Mouse (Mus musculus): ENCODE data around the gene Gng12. TPM values are rescaled to one million over a fixed set of nuclear protein-coding genes. Genes with fewer than 3 reads are reported as not detected.

Gene Gng12
- total RNA-seq, 2 experiments from 2014 or later: 67.2 to 69.9 TPM

DNA sequence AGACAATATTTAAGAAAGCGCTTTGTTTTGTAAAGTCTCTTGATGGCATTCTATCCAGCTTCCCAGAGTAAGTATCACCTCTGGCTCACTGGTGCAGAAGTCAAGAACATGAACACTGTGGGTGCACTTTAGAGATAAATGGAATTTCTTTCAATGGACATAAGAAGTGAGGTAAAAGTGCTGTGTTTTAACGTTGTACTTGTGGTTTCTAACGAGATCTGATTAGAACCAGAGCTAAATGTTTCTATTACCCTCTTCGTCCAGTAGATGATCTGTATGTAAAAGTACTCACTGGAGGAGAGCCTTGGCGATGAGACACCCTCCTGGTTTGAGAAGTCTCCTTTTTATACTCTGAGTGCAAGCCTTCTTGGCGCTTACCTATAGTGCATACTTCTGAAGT is 92.8 kb downstream of the Gng12 start:
- no peak for DNase-seq (ENCODE audit: low spot score in 2 of 2)

GRCm38 (mm10) chr6:66989518-66989917 is 93.3 kb downstream of the Gng12 start:
- DNase-seq (ENCODE audit: low spot score in 2 of 2): no peak

- no peak for DNase-seq (ENCODE audit: low spot score in 2 of 2)
Observed at GRCm38 (mm10) chr6:66992232-66992631, 96.0 kb downstream of the Gng12 start.

GRCm38 (mm10) chr6:66992786-66993185 is 96.6 kb downstream of the Gng12 start:
- DNase-seq (ENCODE audit: low spot score in 2 of 2): no peak

DNA sequence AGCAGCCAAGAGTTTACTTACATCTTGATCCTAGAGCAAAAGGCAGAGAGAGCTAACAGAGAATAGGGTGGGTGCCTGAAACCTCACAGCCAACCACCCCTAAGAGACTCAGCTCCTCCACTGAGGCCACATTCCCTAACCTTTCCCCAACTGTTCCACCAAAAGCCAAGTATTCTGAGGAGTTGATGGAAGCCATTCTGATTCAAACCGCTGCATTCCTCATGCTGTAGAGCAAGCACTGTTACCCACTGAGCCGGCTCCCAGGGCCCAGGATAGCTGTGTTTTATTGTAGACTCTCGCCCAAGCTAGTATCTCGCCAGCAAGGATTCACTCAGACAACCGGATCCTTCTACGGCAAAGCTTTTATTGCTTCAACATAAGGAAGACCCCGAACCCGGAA is 98.8 kb downstream of the Gng12 start:
- DNase-seq (ENCODE audit: low spot score in 2 of 2): no peak

- no peak for DNase-seq (ENCODE audit: low spot score in 2 of 2)
Observed at GRCm38 (mm10) chr6:66995825-66996224, 99.6 kb downstream of the Gng12 start.

DNA sequence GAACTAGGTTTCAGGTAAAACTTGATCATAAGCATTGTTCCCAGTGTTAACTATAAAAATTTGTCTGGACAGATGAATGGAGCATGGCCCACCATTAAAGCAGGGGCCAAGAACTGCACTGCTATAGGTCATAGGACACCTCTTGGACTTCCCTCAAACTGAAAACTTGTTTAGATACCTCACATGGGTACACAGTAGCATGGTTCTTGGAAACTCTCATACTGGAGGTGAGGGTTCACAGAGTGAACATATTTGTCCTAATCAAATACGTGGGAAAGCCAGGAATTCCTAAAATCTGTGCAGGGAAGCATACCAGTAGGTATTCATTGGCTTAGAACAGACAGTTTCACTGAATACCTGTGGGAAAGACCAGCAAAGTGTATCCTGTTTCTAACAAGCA is 100.1 kb downstream of the Gng12 start:
- DNase-seq (ENCODE audit: low spot score in 2 of 2): no peak

DNA sequence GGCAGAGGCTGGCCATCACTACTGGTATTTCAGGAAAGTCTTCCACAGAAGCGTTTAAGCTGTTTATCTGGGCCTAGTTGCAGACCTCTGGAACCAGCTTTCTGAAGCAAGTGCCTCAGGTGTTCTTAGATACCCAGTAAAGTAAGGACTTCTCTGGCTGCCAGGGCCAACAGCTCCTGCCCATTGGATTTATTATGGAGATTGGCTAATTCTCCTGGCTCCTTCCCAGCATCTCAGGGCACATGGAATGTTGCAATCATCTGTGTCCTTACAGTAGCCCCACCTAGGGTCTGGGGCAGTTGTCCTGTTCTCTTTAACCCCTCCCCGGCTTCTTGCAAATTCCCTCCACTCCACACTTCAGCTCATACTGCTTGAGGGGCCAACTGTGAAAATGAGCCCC is 102.4 kb downstream of the Gng12 start:
- no peak for DNase-seq (ENCODE audit: low spot score in 2 of 2)

- no peak for DNase-seq (ENCODE audit: low spot score in 2 of 2)
Observed at GRCm38 (mm10) chr6:66999800-67000199, 103.6 kb downstream of the Gng12 start.

- no peak for DNase-seq (ENCODE audit: low spot score in 2 of 2)
Observed at GRCm38 (mm10) chr6:67009888-67010287, 113.7 kb downstream of the Gng12 start.

GRCm38 (mm10) chr6:67010370-67011216 is 114.4 kb downstream of the Gng12 start:
- DNase-seq (ENCODE audit: low spot score in 2 of 2): no peak

DNA sequence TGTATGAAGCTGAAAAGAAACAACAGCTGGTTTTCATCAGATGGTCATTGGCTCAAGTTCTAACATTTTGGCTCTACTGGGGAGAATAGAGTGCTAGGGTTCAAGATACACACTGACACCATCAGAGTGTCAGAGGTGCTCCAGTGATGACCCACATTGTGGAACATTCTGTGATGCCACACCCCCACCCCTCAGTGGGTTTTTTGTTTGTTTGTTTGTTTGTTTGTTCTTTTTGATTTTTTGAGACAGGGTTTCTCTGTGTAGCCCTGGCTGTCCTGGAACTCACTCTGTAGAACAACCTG is 115.0 kb downstream of the Gng12 start:
- no peak for DNase-seq (ENCODE audit: low spot score in 2 of 2)

GRCm38 (mm10) chr6:67013293-67013948 is 117.2 kb downstream of the Gng12 start:
- no peak for DNase-seq (ENCODE audit: low spot score in 2 of 2)

DNA sequence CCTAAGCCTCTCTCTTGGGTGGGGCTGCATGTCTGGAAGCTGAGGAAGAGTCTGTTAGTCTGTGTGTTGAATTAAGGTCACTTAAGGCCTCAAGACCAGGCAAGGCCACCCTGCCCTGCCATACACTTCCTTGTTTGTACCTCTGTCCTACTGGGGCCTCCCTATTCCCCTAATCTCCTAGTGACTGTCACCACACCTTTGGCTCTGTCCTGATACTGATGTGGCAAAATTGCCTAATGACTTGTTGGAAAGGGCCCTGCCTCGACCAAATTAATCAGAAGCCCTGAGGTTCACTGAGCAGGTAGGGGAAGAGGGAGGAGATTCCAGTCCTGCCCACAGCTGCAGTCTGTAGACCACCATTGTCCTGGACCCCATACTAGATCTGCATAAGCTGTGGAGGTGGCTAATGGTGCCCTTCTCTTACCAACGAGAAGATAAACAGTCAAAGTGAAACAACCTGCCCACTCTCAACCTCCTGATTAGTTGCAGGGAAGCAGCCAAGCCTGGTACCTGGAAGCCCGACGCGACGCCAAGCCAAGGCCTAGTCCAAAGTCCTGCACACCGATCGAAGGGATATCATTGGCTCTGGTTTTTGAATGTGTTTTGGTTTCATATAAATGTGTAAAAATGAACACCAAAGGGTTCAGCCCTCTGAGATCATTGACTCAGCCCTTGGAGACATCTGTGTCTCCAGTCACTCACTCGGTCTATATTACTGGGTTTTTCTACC is 117.9 kb downstream of the Gng12 start:
- DNase-seq (ENCODE audit: low spot score in 2 of 2): no peak

DNA sequence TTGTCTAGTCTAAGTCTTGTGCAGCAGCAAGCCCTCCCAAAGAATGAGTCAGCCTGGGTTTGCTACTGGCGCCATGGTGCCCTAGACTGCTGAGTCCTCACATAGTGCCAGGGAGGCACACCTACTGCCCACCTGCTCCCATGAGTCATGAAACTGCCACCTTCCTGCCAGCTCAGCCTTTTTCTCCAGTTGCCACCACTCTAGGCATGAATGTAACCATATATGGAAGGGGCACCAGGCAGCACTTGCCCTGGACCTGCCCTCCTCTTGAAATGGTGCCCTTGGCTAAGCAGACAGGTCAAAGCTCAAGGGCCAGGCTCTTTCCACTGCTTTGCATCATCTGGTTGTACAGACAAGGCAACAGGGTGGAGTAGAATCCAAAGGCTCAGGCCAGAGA is 118.5 kb downstream of the Gng12 start:
- DNase-seq (ENCODE audit: low spot score in 2 of 2): no peak

DNA sequence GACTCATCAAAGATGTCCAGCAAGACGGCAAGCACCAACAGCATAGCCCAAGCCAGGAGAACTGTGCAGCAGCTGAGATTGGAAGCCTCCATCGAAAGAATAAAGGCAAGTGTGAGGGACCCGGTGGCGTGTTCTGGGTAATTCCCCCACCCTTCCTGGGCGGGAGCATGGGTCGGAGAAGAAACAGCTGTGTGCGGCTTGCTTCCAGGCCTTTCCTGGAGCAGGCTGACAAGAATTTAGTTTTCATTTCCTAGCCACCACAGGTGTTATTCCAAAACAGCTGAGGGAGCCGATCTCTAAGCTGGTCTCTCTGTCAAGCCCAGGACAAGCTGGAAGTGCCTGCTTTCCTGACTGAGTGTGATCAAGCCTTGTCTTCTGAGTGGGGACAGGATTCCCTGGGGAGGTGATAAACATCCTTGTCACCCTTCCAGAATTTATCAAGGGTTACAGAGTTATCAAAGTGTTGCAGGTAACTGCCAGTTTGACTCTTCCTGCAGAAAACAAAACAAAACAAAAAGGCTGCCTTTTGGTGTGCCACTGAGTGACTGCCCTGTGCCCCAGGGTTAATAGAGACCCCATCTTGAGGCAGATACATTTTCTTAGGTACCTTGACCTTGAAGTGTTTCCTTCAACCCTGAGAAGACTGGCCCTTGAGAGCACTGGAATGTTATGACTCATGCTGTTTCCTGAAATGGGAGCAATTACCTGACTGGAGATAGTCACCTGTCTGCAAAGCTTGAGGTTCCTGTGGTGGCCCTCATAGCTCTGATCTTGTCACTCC is 119.7 kb downstream of the Gng12 start:
- no peak for DNase-seq (ENCODE audit: low spot score in 2 of 2)

GRCm38 (mm10) chr6:67016520-67017111 is 120.4 kb downstream of the Gng12 start:
- DNase-seq (ENCODE audit: low spot score in 2 of 2): no peak

DNA sequence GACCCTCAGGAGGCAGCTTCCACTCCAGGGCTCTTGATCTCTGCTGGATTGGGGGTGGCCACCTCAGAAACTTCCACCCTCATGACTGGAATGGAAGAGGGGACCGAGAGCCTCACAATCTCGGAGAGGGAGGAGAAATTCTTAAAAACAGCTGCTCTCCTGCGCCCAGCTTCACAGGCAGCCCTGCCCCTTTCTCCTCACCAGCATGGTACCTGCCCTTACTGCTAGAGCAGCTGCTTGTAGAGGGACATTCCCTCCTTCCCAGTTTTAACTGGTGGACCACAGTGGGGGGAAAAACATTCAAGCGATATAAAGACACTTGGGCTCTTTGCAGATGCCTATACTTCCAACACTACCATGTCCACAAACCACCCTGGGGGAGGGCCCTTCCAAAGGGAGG is 122.2 kb downstream of the Gng12 start:
- DNase-seq (ENCODE audit: low spot score in 2 of 2): no peak

DNA sequence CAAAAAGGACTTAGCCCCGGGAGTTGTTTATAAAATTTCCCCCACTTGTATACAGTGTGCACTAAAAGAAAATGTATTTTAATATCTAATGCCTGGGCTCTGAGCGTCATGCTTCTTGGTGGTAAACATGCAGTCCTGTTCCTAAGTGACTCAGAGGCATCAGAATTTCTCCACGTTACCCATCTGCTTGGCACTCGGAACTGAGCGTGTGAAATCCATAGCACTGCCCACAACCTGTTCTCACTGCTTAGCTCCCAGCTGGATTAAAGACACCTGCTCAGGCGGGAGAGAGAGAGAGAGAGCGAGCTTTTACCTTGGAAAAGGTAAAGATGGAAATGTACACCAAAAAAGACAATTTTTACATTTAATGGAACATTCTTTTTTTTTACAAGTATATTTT is 122.8 kb downstream of the Gng12 start:
- peak; percentile 24 to 43 for DNase-seq (ENCODE audit: low spot score in 2 of 2)

GRCm38 (mm10) chr6:67021308-67021707 is 125.1 kb downstream of the Gng12 start:
- DNase-seq (ENCODE audit: low spot score in 2 of 2): no peak

GRCm38 (mm10) chr6:67023729-67024128 is 127.5 kb downstream of the Gng12 start:
- no peak for DNase-seq (ENCODE audit: low spot score in 2 of 2)
